Mouse (Mus musculus) embryonic fibroblast, embryonic 13.5 days (primary cell): ENCODE measurements around the gene Ppid. TPM values are rescaled to one million over a fixed set of nuclear protein-coding genes. Genes with fewer than 3 reads are reported as not detected.
"Not testable (repeated sequence)": the region's sequence is repeated elsewhere in the genome, so short reads cannot be mapped to it uniquely, and the experiment has no call there.

ENCODE experiments used
- H3K27ac ChIP-seq: 2 replicates; pipeline ENCODE4 v1.5.1; 2012; ENCODE audit warnings: low read length, control low read depth, inconsistent platforms; ENCODE audit not compliant: insufficient read depth
- H3K4me1 ChIP-seq: 2 replicates; pipeline ENCODE4 v1.6.1; 2011; ENCODE audit warnings: low read length; ENCODE audit not compliant: control insufficient read depth, insufficient read depth
- H3K4me3 ChIP-seq: 2 replicates; pipeline ENCODE4 v1.5.1; 2011; ENCODE audit warnings: mild to moderate bottlenecking, control low read depth, low read length; ENCODE audit not compliant: insufficient read depth
- CTCF ChIP-seq: IDR thresholded peaks from 2 replicates; pipeline ENCODE4 v1.5.1; 2011; ENCODE audit warnings: mild to moderate bottlenecking, control low read depth, low read length, moderate library complexity, borderline replicate concordance; ENCODE audit not compliant: insufficient read depth
- POLR2A ChIP-seq: IDR thresholded peaks from 2 replicates; pipeline ENCODE4 v1.6.1; 2011; ENCODE audit warnings: low read depth, mild to moderate bottlenecking, control low read depth, low read length, moderate library complexity
- polyA plus RNA-seq: library from polyadenylated mRNA; stranded (reverse); fragments of >200 nt; gene quantifications from 2 replicates; pipeline ENCODE4 v1.2.4, GENCODE M21; 2011; ENCODE audit warnings: low read depth; ENCODE audit not compliant: missing spikeins, insufficient read length

Gene Ppid
- polyA plus RNA-seq, 1 experiment: 113 TPM

- H3K4me1 ChIP-seq: peaks cover 2% of the 10 kb centered on the region; the same call in 1 of the 2 replicates
- no peak overlapping the region for H3K4me3 ChIP-seq
- no peak overlapping the region for H3K27ac ChIP-seq
- TF ChIP-seq CTCF: no peak
- TF ChIP-seq POLR2A: no peak
These were observed 21.8 kb upstream of the Ppid start for GRCm38 (mm10) chr3:79569351-79569681.

GRCm38 (mm10) chr3:79572399-79572798 lies 18.7 kb upstream of the Ppid start:
- Histone ChIP-seq H3K4me3 (no peak overlapping the region), H3K27ac (no peak overlapping the region), H3K4me1 (0 out of 2 replicates have a peak, but pooled peaks cover 6% of the 10 kb centered on the region)
- TF ChIP-seq POLR2A: no peak
- TF ChIP-seq CTCF: no peak

- H3K4me1 ChIP-seq, H3K4me3 ChIP-seq, H3K27ac ChIP-seq: not testable (repeated sequence)
These were observed 17.8 kb upstream of the Ppid start for GRCm38 (mm10) chr3:79573376-79573775.

- TF ChIP-seq CTCF (no peak), POLR2A (no peak)
- H3K4me1 ChIP-seq: 0 out of 2 replicates have a peak, but pooled peaks cover 6% of the 10 kb centered on the region
- no peak overlapping the region for H3K4me3 ChIP-seq
- no peak overlapping the region for H3K27ac ChIP-seq
These were observed 16.8 kb upstream of the Ppid start for GRCm38 (mm10) chr3:79574336-79574735.

- no peak overlapping the region for H3K4me3 ChIP-seq
- no peak overlapping the region for H3K27ac ChIP-seq
- TF ChIP-seq CTCF: no peak
- TF ChIP-seq POLR2A: no peak
- 0 out of 2 replicates have a peak, but pooled peaks cover 6% of the 10 kb centered on the region for H3K4me1 ChIP-seq
These were observed 15.3 kb upstream of the Ppid start for GRCm38 (mm10) chr3:79575576-79576467.

GRCm38 (mm10) chr3:79576468-79576816 lies 14.7 kb upstream of the Ppid start:
- TF ChIP-seq CTCF: no peak
- no peak for TF ChIP-seq POLR2A
- Histone ChIP-seq H3K27ac (no peak overlapping the region), H3K4me1 (0 out of 2 replicates have a peak, but pooled peaks cover 6% of the 10 kb centered on the region), H3K4me3 (no peak overlapping the region)

- H3K27ac ChIP-seq: no peak overlapping the region
- TF ChIP-seq POLR2A: no peak
- TF ChIP-seq CTCF: no peak
These were observed 14.3 kb upstream of the Ppid start for GRCm38 (mm10) chr3:79576865-79577264.

GRCm38 (mm10) chr3:79577606-79578005 lies 13.5 kb upstream of the Ppid start:
- TF ChIP-seq CTCF: no peak
- Histone ChIP-seq H3K4me1 (0 out of 2 replicates have a peak, but pooled peaks cover 6% of the 10 kb centered on the region), H3K27ac (no peak overlapping the region), H3K4me3 (no peak overlapping the region)

More at GRCm38 (mm10) chr3:79576865-79577264, 14.3 kb upstream of the Ppid start:
- 0 out of 2 replicates have a peak, but pooled peaks cover 6% of the 10 kb centered on the region for H3K4me1 ChIP-seq
- no peak overlapping the region for H3K4me3 ChIP-seq

GRCm38 (mm10) chr3:79578164-79578563 lies 13.0 kb upstream of the Ppid start:
- Histone ChIP-seq H3K4me1 (0 out of 2 replicates have a peak, but pooled peaks cover 6% of the 10 kb centered on the region), H3K27ac (no peak overlapping the region), H3K4me3 (no peak overlapping the region)
- TF ChIP-seq CTCF: no peak
- no peak for TF ChIP-seq POLR2A

GRCm38 (mm10) chr3:79579891-79580575 lies 11.1 kb upstream of the Ppid start:
- no peak overlapping the region for H3K27ac ChIP-seq
- no peak for TF ChIP-seq CTCF
- TF ChIP-seq POLR2A: no peak
- no peak overlapping the region for H3K4me3 ChIP-seq
- 0 out of 2 replicates have a peak, but pooled peaks cover 6% of the 10 kb centered on the region for H3K4me1 ChIP-seq
